Mouse (Mus musculus) CH12F3 (cell line): ENCODE results near the gene Sergef.

Source experiments
- in situ Hi-C: fragments of 300-500 bp; cut with MboI; formaldehyde crosslinking; loops from 2 replicates; pipeline ENCODE4 v1.14.3; 2020; ENCODE audit warnings: low sequenced_read_pairs

The Sergef gene

GRCm38 (mm10) chr7:46510806-46511205 lies 128.8 kb downstream of the Sergef start:
- in situ Hi-C loops = no loop called here

DNA sequence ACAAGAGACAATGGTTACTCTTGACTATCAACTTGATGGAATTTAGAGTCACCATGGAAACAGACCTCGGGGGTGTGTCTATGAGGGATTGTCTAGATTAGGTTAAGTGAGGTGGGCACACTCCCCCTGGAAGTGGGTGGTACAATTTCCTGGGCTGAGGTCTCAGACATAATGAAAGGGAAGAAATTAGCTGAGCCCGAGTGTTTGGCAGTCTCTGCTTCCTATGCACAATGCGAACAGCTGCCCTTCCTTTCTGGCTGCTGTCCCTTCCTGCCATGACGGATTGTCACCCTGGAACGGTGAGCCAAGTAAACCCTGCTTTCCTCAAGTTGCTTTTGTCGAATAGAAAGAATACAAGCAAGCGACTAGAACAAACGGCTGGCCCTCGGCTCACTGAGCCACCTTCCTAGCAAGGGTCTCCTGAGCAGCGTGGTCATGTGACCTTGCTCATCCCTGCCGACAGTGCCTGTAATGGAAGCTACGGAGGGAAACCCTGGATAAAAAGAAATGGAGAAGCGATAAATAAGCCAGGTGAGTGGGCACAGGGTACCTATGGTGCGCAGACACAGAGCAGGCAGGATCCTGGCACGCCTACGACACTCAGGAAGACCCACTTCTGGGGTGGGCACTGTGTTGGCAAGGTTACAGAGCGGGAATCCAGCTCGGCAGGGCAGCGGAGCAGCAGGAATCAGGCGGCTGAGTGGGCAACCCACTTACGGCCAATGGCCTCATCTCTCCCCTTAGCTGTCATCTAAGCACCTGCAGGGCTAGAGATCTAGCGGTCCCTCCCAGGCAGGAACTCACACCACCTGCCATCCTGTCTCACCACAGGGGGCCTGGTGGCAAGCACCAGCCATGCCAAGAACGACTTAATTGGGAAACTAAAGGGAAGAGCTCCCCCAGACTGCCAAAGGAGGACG lies 130.0 kb downstream of the Sergef start:
- in situ Hi-C loops = no loop called here

DNA sequence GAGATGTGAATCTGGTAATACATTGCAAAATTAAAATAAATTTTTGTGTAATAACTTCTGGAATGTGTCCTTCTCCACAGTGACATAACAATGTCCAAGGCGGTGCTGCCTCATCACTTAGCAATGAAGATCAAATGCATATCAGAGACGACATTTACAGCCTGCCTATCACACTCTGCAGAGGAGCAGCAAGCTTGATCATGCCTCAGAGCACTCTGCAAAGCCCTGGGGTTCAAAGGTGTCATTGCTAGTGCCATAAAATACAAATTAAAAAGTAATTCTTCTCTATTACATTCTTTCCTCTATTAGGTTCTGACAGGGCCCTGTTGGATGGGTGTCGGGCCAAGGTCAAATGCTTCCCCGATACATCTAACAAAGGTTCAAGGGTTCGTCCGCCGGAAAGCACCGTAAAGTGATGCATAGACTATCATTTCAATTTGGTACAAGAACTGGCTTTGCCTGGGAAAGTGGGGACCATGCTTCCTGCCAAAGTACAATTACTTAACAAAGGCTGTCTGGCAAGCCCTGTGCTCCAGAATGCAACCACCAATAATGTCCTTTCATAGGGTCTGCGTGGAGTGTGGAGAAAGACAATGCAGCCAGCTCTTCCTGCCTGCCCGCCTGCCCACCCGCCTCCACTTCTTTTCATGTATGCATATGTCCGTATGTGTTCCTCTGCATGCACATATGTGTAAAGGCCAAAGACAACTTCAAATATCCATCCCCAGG lies 130.9 kb downstream of the Sergef start:
- in situ Hi-C loops = no loop called here

DNA sequence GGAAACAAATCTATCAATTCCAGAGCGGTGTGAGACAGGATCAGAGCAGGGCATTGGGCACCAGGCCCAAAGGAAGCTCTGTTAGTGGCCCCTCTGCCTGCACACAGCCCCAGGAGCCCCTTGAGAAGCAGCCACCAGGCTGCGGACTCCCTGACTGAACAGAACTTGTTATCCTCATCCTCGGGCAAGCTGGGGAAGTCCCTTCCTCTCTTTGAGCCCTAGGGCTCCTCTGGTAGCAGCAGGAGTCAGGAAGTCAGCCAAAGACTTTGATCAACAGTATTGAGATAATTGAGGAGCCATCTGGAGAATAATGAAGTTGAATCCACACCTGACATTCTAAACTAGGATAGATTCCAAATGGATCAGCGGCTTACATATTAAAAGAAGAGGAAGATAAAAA lies 135.4 kb downstream of the Sergef start:
- in situ Hi-C loops = no loop called here

GRCm38 (mm10) chr7:46502650-46503049 lies 137.0 kb downstream of the Sergef start:
- in situ Hi-C loops = no loop called here

GRCm38 (mm10) chr7:46501458-46501857 lies 138.1 kb downstream of the Sergef start:
- in situ Hi-C loops = no loop called here

DNA sequence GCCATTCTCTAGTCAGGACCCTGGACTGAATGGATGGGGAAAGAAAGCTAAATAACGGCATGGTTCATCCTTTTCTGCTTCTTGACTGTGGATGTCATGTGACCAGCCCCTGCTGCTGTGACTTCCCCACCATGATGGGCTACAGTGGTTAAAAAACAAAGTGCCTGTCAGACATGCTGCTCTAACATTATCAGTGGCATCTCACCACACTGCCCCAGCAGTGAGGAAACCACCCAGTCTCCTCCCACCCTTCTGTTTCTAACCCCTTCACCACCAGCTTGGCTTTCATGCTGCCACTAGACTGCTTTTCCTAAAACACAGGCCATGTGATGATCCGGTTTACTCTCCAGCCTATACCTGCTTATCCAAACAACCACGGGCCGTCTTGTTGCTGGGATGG lies 140.0 kb downstream of the Sergef start:
- in situ Hi-C loops = no loop called here

DNA sequence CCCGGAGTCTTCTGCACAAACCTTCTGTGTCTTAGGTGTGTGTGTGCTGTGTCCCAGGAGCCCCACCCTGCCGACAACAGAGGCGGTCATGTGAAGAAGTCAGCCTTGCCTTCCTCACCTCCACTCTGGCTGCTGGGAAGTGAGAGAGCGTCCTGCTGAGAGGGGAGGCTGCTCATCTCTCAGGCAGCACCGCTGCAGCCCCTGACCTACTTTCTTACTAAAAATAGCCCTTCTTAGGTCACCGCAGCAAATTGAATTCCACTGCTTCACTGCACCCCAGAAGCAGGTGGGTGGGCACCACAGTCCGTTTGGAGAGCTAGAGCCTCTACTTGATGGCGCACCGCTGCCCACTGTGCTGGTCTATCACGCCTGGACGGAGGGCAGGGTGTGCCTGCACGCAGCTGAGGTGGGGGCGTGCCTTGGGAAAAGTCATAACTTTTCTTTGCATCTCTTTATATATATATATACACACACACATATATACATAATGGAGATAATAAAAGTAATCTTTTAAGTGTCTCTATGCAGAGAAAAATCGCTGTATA lies 147.4 kb downstream of the Sergef start:
- in situ Hi-C loops = no loop called here

GRCm38 (mm10) chr7:46487354-46487753 lies 152.3 kb downstream of the Sergef start:
- in situ Hi-C loops = no loop called here

DNA sequence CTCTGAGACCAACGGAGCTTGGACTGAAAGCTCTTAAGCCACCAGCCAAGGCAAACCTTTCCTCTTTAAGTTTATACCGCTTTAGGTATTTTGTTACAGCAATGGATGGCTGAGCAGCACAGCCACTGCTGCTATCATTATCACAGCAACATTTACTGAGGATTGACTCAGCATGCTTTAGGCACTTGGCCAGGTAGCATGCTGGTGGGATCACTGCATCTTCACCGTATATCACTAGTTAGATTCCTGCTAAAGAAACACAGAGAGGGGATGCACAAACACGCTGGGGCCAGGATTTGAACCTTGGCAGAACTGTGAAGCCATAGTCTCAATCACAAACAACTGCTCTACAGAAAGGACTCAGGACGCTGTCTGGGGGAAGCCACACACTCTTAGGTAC lies 152.8 kb downstream of the Sergef start:
- in situ Hi-C loops = no loop called here

- in situ Hi-C loops = no loop called here
These were observed 155.4 kb downstream of the Sergef start for GRCm38 (mm10) chr7:46484223-46484622.

DNA sequence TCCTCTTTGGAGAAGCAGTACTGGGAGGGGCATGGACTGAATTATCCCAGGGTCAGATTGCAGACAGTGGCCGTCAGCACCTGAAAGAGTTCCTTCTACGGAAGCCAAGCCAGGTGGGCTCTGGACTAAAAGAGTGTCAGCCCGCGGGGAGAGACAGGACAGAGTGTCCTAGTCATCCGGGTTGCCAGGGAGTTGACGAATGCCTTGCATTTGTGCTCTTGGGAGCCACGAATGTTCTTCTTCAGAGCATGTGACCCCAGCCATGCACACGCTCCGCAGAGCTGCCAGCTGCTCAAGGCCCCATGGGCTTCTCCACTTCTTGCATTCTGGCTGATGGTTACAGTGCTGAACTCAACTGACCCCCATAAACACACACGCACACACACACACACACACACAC lies 156.6 kb downstream of the Sergef start:
- in situ Hi-C loops = no loop called here

DNA sequence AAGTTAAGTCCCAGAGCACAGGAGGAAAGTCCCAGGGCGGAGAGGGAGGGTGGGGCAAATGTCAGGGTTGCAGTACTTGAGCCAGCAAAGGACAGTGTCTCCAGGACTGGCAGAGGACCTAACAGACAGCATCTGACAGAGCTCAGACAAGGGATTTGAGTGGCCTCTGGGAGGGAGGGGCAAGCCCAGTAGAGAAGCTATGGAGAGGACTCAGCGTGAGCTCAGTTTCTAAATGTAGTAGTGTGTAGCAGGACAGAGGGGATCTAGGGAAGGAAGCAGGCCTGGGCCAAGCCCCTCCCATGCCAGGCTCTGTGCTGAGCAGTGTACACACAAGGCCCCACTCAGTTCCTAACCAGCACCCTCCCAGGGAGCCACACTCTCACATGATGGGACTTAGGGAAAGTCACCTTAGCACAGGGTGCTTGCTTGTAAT lies 157.5 kb downstream of the Sergef start:
- in situ Hi-C loops = no loop called here

DNA sequence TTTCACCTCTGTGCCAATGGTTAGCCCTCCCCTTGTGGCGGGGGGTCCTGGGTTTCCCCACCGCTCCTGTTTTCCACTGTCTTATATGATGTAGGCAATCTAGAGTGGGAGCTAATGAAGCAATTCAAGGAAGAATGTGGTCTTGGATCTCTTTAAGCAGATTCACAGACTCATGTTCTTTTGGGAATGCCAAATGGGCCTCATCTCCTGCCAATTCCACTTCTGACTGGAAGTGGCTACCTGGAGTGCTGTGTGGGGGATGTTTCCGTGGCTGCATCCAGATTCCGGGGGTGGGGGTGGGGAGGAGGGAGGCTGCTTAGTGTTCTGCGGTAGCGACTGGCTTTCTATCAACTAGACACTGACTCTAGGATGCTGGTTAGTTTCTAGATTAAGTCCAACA lies 159.8 kb downstream of the Sergef start:
- in situ Hi-C loops = no loop called here

- in situ Hi-C loops = no loop called here
These were observed 162.2 kb downstream of the Sergef start for GRCm38 (mm10) chr7:46477456-46477855.

GRCm38 (mm10) chr7:46475464-46475863 lies 164.1 kb downstream of the Sergef start:
- in situ Hi-C loops = no loop called here

DNA sequence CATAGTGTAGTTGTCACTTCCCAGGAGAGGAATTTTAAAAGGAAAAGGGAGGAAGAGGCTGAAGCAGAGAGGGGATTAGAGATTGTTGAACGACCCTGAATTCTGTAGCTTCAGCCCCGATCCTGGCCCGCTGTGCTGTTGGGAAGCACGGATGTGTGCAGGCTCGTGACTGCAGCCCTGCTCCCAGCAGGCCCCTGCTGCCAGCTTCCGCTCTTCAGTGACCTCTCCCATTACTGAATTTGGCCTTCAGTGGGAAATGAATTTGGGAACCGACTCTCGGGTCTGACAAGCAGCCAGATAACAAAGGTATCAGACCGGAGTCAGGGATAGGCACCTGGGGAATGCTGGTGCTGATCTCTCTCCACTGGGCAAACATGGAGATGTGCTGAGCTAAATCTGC lies 166.5 kb downstream of the Sergef start:
- in situ Hi-C loops = no loop called here

DNA sequence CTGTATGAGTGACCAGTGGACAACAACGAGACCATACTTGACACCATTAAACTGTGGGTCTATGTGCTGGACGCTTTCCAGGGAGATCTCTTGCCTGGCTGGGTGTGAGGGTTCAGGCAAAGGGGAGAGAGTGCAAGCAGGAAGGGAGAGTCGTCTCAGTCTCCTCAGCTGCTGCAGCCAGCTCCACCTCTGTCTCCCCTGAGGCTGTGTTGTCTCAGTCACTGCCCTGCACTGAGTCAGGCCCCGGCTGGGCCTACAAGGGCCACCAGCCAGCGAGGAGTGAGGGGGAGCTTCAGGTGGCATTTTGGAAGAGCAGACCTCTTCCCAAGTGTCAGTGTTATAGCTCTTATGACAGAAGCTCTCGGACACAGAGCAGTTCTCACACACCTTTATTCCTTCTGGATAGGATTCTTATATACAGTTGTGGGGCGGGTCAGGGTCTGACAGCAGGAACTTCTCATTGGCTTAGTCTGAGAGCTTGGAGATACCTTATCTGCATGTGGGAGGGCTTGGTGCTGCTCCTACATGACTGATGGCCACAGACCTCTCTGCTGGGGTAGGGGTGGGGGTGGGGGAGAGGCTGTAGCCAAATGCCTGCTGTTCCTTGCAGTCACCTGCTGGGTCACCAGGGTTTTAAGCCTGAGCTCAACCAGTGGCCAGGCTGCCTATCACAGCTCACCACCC lies 168.4 kb downstream of the Sergef start:
- in situ Hi-C loops = no loop called here

DNA sequence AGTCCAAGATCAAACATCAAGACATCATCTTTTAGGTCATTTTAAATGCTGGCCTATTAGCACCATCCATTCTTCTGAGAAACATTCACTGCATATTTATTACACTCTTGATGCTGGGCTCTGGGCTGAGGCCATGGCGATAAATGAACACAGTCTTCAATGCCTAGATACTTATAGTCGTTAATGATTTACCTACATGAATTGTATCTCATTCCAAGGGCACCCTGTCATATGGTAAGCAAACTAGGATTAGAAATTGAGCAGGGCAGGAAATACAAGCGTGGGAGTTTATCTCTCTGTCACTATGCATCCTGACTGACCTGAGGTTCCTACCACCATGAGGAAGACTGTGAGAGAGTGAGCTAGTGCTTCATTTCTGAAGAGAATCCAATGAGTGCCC lies 170.1 kb downstream of the Sergef start:
- in situ Hi-C loops = no loop called here

DNA sequence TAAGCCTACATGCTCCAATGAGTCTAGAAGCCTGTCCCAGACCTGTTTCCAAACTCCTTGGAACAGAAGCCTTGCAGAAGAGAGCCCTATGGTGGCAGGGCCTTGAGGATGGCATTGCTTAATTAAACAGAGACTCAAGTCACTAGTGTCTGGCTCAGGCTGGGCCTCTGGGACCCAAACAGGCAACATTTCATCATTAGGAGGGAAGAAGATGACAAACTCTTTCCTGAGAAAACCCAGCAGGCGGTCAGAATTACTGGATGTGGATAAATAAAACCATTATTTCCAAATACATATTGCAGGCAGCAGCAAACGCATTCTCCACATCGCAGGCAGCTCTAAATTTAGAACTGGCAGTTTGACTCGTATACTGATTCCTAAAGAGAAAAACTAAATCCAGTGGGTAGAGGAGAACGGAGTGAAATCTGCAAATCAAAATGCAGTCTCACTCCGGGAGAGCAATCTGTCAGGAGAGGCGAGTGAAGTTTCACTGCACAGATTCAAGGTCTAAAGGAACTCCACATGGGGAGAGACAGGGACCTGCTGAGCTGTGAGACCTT lies 173.1 kb downstream of the Sergef start:
- in situ Hi-C loops = no loop called here

- in situ Hi-C loops = no loop called here
These were observed 176.5 kb downstream of the Sergef start for GRCm38 (mm10) chr7:46463136-46463535.
